ENCODE assay signal across 14 mouse cellular contexts in the genomic region with DNA sequence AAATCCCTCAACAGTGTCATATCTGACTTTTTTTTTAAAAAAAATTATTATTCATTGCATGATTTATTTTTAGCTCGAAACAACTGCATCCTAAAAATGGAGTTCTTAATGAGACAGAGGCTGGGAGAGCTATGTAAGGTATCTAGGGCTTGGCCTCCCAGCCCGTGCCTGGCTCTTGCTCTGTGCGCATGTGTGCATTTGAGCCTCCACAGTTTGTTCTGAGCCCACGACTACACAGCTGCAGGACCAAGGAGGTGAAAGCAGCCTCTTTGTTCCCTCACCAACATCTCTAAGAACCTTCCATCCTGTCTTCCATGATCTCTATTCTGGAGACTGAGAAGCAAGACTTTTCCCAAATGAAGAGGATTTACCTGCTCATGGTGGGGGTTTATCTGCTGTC. TPM values are rescaled to one million over a fixed set of nuclear protein-coding genes. Genes with fewer than 3 reads are reported as not detected.
A peak's percentile ranks its signal among the peaks of the same experiment; 100 is the strongest.
DNase-seq lines count a peak whose midpoint lies in the region; ATAC-seq and TF ChIP-seq lines count a peak whose summit lies in the region.
"Had no signal": no experiment of that assay in that cellular context is flagged by ENCODE, and none has a peak within 500 bp of the region (broad histone marks: within the 10 kb centered on the region; RNA-seq: fewer than 3 reads in every experiment).

A gene (plus strand): TSS at position 133 of the 400 bp plus-strand sequence.

- H3K9me3 ChIP-seq in heart, embryonic 11.5 days (replicated peaks; ENCODE audit: control insufficient read depth, low read length): no peaks in the 10 kb centered on the region
- H3K9me3 ChIP-seq in limb, embryonic 13.5 days: no peaks in the 10 kb centered on the region
- no peaks in the 10 kb centered on the region for H3K9me3 ChIP-seq in hindbrain, postnatal 0 days (ENCODE audit: low read length)
- H3K9me3 ChIP-seq: embryonic facial prominence, embryonic 13.5 days had no signal

- no peak for DNase-seq in lung, adult 2 months
- DNase-seq in lung, postnatal 25 days (ENCODE audit: low spot score): no peak
- no peak for DNase-seq in gastrocnemius, adult 8-10 months (ENCODE audit: low spot score in 2 of 2)
- no peak for DNase-seq in hindbrain, postnatal 0 days (ENCODE audit: low spot score)
- no peak for DNase-seq in layer of hippocampus, adult 9-10 months (ENCODE audit: low spot score)
- no peak for DNase-seq in spleen, adult 12 weeks (ENCODE audit: low spot score)
- DNase-seq: cerebellum, postnatal 10 days; thymus, postnatal 36 days had no signal

- H3K4me1 ChIP-seq in lung, adult 2 months (ENCODE audit: control insufficient read depth, insufficient read depth, low read length): peaks cover 3% of the 10 kb centered on the region; the same call in 1 of the 2 replicates
- H3K4me1 ChIP-seq in heart, embryonic 11.5 days (ENCODE audit: control insufficient read depth, insufficient read depth, low read length): peaks cover 23% of the 10 kb centered on the region
- H3K4me1 ChIP-seq in limb, embryonic 13.5 days: no peaks in the 10 kb centered on the region
- H3K4me1 ChIP-seq in hindbrain, postnatal 0 days (ENCODE audit: insufficient read depth, low read length): no peaks in the 10 kb centered on the region

- H3K4me3 ChIP-seq in lung, adult 2 months (replicated peaks; ENCODE audit: extremely low read depth, low read depth, low read length): no peak within 1 kb of the TSS
- no peak within 1 kb of the TSS for H3K4me3 ChIP-seq in heart, embryonic 11.5 days (ENCODE audit: low read depth, low read length)
- H3K4me3 ChIP-seq in limb, embryonic 13.5 days: no peak within 1 kb of the TSS; the same call in 1 of the 2 replicates
- H3K4me3 ChIP-seq in hindbrain, postnatal 0 days (ENCODE audit: low read length): no peak within 1 kb of the TSS
- H3K4me3 ChIP-seq: embryonic facial prominence, embryonic 13.5 days had no signal

- peak within 1 kb of the TSS; percentile 27 for H3K4me2 ChIP-seq in heart, embryonic 11.5 days
- no peak within 1 kb of the TSS for H3K4me2 ChIP-seq in limb, embryonic 13.5 days (replicated peaks)
- no peak within 1 kb of the TSS for H3K4me2 ChIP-seq in hindbrain, postnatal 0 days (ENCODE audit: low read depth, low read length)
- H3K4me2 ChIP-seq: embryonic facial prominence, embryonic 13.5 days; liver, embryonic 11.5 days had no signal

- no peaks in the 10 kb centered on the region for H3K36me3 ChIP-seq in heart, embryonic 11.5 days (ENCODE audit: control insufficient read depth, insufficient read depth, low read length)
- H3K36me3 ChIP-seq in limb, embryonic 13.5 days: no peaks in the 10 kb centered on the region
- H3K36me3 ChIP-seq in hindbrain, postnatal 0 days (ENCODE audit: insufficient read depth, low read length): no peaks in the 10 kb centered on the region
- H3K36me3 ChIP-seq: embryonic facial prominence, embryonic 13.5 days had no signal

- WGBS in lung, adult 2 months: 68% methylated on average over 4 of the region's 4 CpGs
- WGBS in heart, embryonic 11.5 days (ENCODE audit: insufficient replicate concordance): 58% methylated on average over 4 of the region's 4 CpGs
- 77% methylated on average over 4 of the region's 4 CpGs for WGBS in limb, embryonic 13.5 days
- WGBS in hindbrain, postnatal 0 days: 78% methylated on average over 4 of the region's 4 CpGs

- ATAC-seq in heart, embryonic 11.5 days (replicated peaks; ENCODE audit: insufficient number of reproducible peaks, low FRiP score, low TSS enrichment): no peak
- no peak for ATAC-seq in limb, embryonic 13.5 days (ENCODE audit: low FRiP score, low read depth)
- ATAC-seq in hindbrain, postnatal 0 days: no peak
- ATAC-seq: inflammation-experienced regulatory T-cells, adult 6 months had no signal

- TF ChIP-seq CTCF in lung, adult 2 months (IDR thresholded peaks at IDR 0.05; ENCODE audit: insufficient read depth, low read length): no peak
- TF ChIP-seq CTCF in hindbrain, postnatal 0 days (IDR thresholded peaks at IDR 0.05; ENCODE audit: low read depth): no peak

- H3K27ac ChIP-seq in heart, embryonic 11.5 days (ENCODE audit: low read depth, low read length): 0 out of 2 replicates have a peak within 1 kb of the TSS, but pooled peaks have one; percentile 29
- H3K27ac ChIP-seq in limb, embryonic 13.5 days: no peak within 1 kb of the TSS
- no peak within 1 kb of the TSS for H3K27ac ChIP-seq in hindbrain, postnatal 0 days
- H3K27ac ChIP-seq: embryonic facial prominence, embryonic 13.5 days had no signal

- H3K27me3 ChIP-seq in heart, embryonic 11.5 days (ENCODE audit: control insufficient read depth, insufficient read depth, low read length): no peaks in the 10 kb centered on the region
- H3K27me3 ChIP-seq in limb, embryonic 13.5 days: peaks cover 34% of the 10 kb centered on the region
- H3K27me3 ChIP-seq in hindbrain, postnatal 0 days (ENCODE audit: insufficient read depth, low read length): no peaks in the 10 kb centered on the region

- H3K9ac ChIP-seq in heart, embryonic 11.5 days (ENCODE audit: low read depth, low read length): no peak within 1 kb of the TSS
- H3K9ac ChIP-seq in limb, embryonic 13.5 days: no peak within 1 kb of the TSS
- H3K9ac ChIP-seq in hindbrain, postnatal 0 days (replicated peaks; ENCODE audit: low read length): no peak within 1 kb of the TSS
- H3K9ac ChIP-seq: embryonic facial prominence, embryonic 13.5 days had no signal

- TF ChIP-seq POLR2A in lung, adult 2 months (IDR thresholded peaks at IDR 0.05; ENCODE audit: borderline replicate concordance, extremely low read depth, low read depth, low read length): no peak

RNA-seq across cellular contexts. Expression of the gene that starts here (rescaled TPM):
- 2.6 and 10.3 TPM in 2 replicates for polyA plus RNA-seq in lung, adult 2 months (2012; rRNA removed)
- 10 to 100 TPM; 27.2 to 31.0 (median 28.5) TPM for total RNA-seq in gastrocnemius, adult 8-10 months (2022)
- 33.8 and 39.7 TPM in 2 replicates for polyA plus RNA-seq in heart, embryonic 11.5 days (2014; fragmentation: Nextera tagmentation; extraction: Ambion mirVana)
- polyA plus RNA-seq in limb, embryonic 13.5 days (2015; fragmentation: Nextera tagmentation; extraction: Ambion mirVana): 35.1 and 38.5 TPM in 2 replicates
- total RNA-seq in hindbrain, postnatal 0 days (2014; rRNA removed): 1.4 and 2.0 TPM in 2 replicates
- polyA plus RNA-seq in hindbrain, postnatal 0 days (2015; fragmentation: Nextera tagmentation; extraction: Ambion mirVana): 0.56 and 0.92 TPM in 2 replicates
- total RNA-seq: megakaryocyte progenitor cell, adult 5-6 weeks had no signal
- polyA plus RNA-seq: inflammation-experienced regulatory T-cells, adult 6 months had no signal
